Mouse (Mus musculus) splenic B cell, adult 2 months (primary cell): ENCODE results near the gene M6pr.

Experiments
- DNase-seq: peaks from one replicate; pipeline ENCODE4 v3.0.0-alpha.2; 2011; ENCODE audit warnings: low read depth, low spot score
- H3K27me3 ChIP-seq: 2 replicates; pipeline ENCODE4 v1.6.1; 2012; ENCODE audit warnings: mild to moderate bottlenecking, low read length, moderate library complexity, mixed read lengths; ENCODE audit not compliant: control insufficient read depth, poor library complexity, insufficient read depth, severe bottlenecking
- H3K36me3 ChIP-seq: 2 replicates; pipeline ENCODE4 v1.6.1; 2012; ENCODE audit warnings: mild to moderate bottlenecking, low read length, moderate library complexity, mixed read lengths; ENCODE audit not compliant: control insufficient read depth, poor library complexity, insufficient read depth, severe bottlenecking

M6pr gene

DNA sequence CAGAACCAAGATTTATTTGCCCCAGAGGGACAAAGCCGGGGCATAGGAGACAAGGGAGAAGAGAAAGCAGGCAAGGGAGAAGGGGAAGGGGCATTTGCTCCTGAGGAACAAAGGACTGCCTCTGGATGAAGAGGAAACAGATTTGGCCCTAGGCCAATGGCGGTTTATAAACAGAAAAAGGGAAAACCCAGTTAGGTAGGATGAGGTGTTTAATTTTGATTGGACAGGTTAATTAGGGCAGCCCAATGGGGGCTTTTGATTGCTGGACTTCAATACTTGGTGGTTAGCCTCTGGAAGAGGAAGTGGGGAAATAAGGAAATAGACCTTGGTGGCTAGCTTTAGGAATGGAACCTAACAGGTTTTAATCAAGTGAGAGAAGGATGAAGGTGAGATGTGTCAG is 16.3 kb upstream of the M6pr start:
- Histone ChIP-seq H3K27me3 (no peaks in the 10 kb centered on the region), H3K36me3 (no peaks in the 10 kb centered on the region)
- DNase-seq: no peak

DNA sequence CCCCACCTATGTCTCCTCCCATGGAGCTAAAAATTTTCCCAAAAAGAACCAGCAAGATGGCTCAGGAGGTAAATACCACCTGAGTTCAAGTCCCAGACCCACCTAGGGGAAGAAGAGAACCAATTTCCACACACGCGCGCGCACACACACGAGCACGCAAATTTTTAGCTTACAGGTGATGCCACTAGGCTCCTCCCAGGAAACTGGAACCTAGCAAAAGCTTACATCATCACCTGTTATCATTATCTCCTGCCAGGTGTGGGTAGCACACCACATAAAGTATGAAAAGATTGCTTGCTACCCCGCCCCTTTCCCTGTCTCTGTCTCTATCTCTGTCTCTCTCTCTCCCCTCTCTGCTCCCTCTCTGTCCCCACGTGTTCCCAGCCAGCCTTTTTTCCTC is 15.4 kb upstream of the M6pr start:
- Histone ChIP-seq H3K36me3 (no peaks in the 10 kb centered on the region), H3K27me3 (0 out of 2 replicates have a peak, but pooled peaks cover 2% of the 10 kb centered on the region)
- no peak for DNase-seq

DNA sequence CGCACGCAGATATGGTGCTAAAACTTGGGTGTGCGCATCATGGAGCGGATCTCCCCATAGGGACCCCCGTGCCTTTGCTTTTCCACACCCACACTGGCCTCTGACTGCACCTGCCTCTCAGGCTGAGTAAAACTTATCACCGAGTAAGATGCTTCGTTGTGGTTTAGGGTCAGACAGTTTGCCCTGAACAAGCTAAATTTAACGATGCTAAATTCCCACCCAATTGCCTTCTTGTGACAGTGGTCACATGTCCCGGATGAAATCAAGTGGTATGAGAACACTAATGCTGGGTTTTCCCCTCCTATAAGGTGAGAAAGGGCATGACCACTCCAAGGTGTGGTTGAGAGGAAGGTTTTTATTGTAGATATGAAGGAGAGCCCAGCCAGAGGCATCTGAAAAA is 14.7 kb upstream of the M6pr start:
- DNase-seq: peak; percentile 37
- H3K27me3 ChIP-seq: 0 out of 2 replicates have a peak, but pooled peaks cover 2% of the 10 kb centered on the region

GRCm38 (mm10) chr6:122294290-122294689 is 14.2 kb upstream of the M6pr start:
- H3K27me3 ChIP-seq: 0 out of 2 replicates have a peak, but pooled peaks cover 2% of the 10 kb centered on the region
- peak; percentile 32 for DNase-seq
- H3K36me3 ChIP-seq: no peaks in the 10 kb centered on the region

More for the DNA sequence above, 14.7 kb upstream of the M6pr start:
- no peaks in the 10 kb centered on the region for H3K36me3 ChIP-seq

GRCm38 (mm10) chr6:122295242-122295641 is 13.3 kb upstream of the M6pr start:
- Histone ChIP-seq H3K36me3 (no peaks in the 10 kb centered on the region), H3K27me3 (0 out of 2 replicates have a peak, but pooled peaks cover 2% of the 10 kb centered on the region)
- DNase-seq: no peak

DNA sequence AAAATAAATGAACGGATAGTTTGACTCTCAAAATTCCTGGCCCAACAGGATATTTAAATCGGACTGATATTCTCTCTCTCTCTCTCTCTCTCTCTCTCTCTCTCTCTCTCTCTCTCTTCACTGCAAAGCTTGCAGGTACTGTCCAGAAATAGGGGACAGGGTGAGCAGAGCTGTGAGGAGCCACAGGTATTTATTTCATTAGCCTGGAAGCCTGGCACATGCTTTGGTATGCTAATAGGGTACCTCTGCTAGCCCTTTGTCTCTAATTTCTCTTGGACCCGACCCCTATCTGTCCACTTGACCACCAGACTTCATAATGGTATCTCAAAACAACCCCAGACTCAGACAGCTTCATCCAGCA is 11.6 kb upstream of the M6pr start:
- no peaks in the 10 kb centered on the region for H3K36me3 ChIP-seq
- no peak for DNase-seq
- 0 out of 2 replicates have a peak, but pooled peaks cover 2% of the 10 kb centered on the region for H3K27me3 ChIP-seq

DNA sequence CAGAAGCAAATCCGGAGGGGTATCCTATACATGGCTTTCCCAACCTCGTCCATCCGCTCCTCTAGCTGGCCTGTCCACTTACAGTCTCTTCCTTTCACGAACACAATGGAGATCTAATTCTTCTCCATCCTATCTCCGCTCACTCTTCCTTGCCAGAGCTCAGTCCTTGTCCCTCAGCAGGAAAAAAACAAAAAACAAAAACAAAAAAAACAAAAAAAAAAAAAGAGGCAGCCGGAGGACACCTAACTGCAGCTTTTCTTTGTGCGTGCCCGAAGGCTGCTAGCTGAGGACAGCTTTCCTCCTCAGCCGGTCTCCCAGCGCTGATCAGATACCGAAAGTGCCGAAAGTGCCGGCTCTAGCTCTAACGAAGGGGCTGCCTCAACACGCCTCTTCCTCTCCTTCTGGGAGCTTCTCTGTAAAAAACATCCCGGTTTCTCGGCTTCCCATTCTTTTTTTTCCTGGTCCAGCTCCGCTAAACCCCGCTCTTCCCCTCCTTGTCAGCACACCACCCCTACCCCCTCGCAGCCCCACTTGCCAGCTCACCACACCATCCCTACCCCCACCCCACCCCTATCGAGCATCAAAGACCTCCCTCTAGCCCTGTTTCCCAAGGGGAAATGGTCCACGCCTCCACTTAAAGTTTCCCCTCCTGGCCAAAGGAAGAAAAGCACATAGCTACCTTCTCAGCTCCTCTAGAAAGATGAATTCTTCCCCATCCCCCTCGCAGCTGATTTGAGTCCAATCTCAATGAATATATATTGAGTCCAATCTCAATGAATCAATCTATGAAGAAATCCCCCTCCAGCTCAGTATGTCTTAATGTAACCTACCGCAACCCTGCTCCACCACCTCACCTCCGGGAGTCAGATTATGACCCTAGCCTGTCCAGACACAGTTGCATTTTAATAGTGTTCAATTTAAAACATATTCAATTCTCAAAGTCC is 11.0 kb upstream of the M6pr start:
- Histone ChIP-seq H3K27me3 (0 out of 2 replicates have a peak, but pooled peaks cover 2% of the 10 kb centered on the region), H3K36me3 (no peaks in the 10 kb centered on the region)
- DNase-seq: peak; percentile 25

DNA sequence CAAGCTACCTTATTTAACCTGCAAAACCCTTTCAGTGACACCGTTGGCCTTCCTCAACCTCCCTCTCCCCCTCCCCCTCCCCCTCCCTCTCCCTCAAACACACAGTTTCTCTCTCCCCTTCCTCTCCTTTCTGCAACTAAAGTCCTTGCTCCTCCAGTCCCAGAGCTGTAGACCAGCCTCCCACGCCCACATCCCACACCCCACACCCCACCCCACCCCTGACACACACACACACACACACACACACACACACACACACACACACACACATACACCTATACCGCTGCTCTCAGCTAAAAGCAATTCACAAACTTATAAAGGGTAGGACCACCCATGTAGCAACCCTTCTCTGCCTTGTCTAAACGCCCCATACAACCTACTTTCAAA is 10.3 kb upstream of the M6pr start:
- Histone ChIP-seq H3K36me3 (no peaks in the 10 kb centered on the region), H3K27me3 (0 out of 2 replicates have a peak, but pooled peaks cover 2% of the 10 kb centered on the region)
- DNase-seq: no peak

- DNase-seq: no peak
- H3K36me3 ChIP-seq: no peaks in the 10 kb centered on the region
Measured at GRCm38 (mm10) chr6:122299621-122300133, 8.8 kb upstream of the M6pr start.

DNA sequence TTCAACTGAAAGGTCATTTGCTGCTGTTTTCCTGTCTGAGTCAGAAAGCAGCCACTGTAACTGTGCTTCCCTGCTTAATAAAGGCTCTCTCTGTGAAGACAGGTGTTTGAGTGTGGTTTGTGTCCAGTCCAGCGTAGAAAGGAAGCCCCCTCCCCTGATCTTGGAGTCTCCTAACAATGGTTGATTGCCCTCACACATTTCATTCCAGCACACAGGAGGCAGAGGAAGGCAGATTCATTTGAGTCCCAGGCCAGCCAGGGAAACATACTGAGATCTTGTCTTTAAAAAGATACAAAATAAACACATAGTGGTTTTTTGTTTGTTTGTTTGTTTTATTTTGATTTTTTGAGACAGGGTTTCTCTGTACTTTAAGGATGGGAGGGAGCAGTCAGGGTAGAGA is 6.4 kb upstream of the M6pr start:
- H3K36me3 ChIP-seq: no peaks in the 10 kb centered on the region
- no peak for DNase-seq
- H3K27me3 ChIP-seq: 0 out of 2 replicates have a peak, but pooled peaks cover 2% of the 10 kb centered on the region

More at GRCm38 (mm10) chr6:122299621-122300133, 8.8 kb upstream of the M6pr start:
- 0 out of 2 replicates have a peak, but pooled peaks cover 2% of the 10 kb centered on the region for H3K27me3 ChIP-seq

GRCm38 (mm10) chr6:122302661-122303060 is 5.9 kb upstream of the M6pr start:
- DNase-seq: no peak
- H3K36me3 ChIP-seq: no peaks in the 10 kb centered on the region
- H3K27me3 ChIP-seq: no peaks in the 10 kb centered on the region

- no peaks in the 10 kb centered on the region for H3K36me3 ChIP-seq
- H3K27me3 ChIP-seq: no peaks in the 10 kb centered on the region
- DNase-seq: no peak
Measured at GRCm38 (mm10) chr6:122303526-122303925, 5.0 kb upstream of the M6pr start.

- DNase-seq: peak; percentile 86
- Histone ChIP-seq H3K27me3 (no peaks in the 10 kb centered on the region), H3K36me3 (no peaks in the 10 kb centered on the region)
Measured at GRCm38 (mm10) chr6:122304355-122304754, 4.2 kb upstream of the M6pr start.

GRCm38 (mm10) chr6:122304790-122305555 is 3.5 kb upstream of the M6pr start:
- Histone ChIP-seq H3K27me3 (no peaks in the 10 kb centered on the region), H3K36me3 (no peaks in the 10 kb centered on the region)
- DNase-seq: no peak

DNA sequence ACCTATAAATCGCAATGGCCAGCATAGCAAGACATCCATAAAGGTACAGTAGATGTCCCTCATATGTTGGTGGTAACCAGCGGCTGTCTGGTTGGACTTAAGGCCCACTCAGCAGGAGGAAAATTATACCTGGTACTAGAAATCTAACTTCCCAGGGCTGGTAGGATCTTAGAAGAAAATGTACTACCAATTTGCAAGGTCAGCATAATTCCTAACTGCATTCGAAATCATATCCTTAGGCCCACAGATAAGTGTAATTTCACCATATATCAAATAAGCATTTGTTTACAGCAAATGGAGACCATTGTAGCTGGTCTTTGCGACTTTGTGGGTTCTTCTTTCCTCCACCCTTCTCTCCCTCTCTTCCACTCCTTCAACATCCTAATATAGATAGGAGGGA is 1.8 kb upstream of the M6pr start:
- no peak for DNase-seq
- no peaks in the 10 kb centered on the region for H3K27me3 ChIP-seq

More for the DNA sequence above, 1.8 kb upstream of the M6pr start:
- no peaks in the 10 kb centered on the region for H3K36me3 ChIP-seq
